Mouse (Mus musculus) liver, embryonic 12.5 days (tissue): ENCODE measurements around the gene Gm12248. TPM values are rescaled to one million over a fixed set of nuclear protein-coding genes. Genes with fewer than 3 reads are reported as not detected.

Experiments
- polyA plus RNA-seq: library from polyadenylated mRNA; unstranded; fragments of >200 nt; fragmentation: Nextera tagmentation; extraction: Ambion mirVana; gene quantifications from 2 replicates; pipeline ENCODE4 v1.2.1, GENCODE M21; 2016

The Gm12248 gene
- polyA plus RNA-seq, 1 experiment from 2014 or later = not detected

Other genes starting within 250 kb of the Gm12248 start
- 41.6 and 42.4 TPM in 2 replicates for gene Larp1, start 84.1 kb downstream of the Gm12248 start, polyA plus RNA-seq
- 50.5 and 51.8 TPM in 2 replicates for gene Cnot8, start 11.0 kb upstream of the Gm12248 start, polyA plus RNA-seq
- 25.4 and 26.0 TPM in 2 replicates for gene Gemin5, start 75.4 kb upstream of the Gm12248 start, polyA plus RNA-seq
- 129 and 137 TPM in 2 replicates for gene Mrpl22, start 78.5 kb upstream of the Gm12248 start, polyA plus RNA-seq
- 6.3 and 6.4 TPM in 2 replicates for gene Igtp, start 106.4 kb upstream of the Gm12248 start, polyA plus RNA-seq
- 2.9 and 3.0 TPM in 2 replicates for gene Irgm2, start 106.5 kb upstream of the Gm12248 start, polyA plus RNA-seq
- 0.14 and 0.43 TPM in 2 replicates for gene 4930438A08Rik, start 181.7 kb upstream of the Gm12248 start, polyA plus RNA-seq
- gene Zfp692, start 213.9 kb upstream of the Gm12248 start, polyA plus RNA-seq = 18.2 and 18.5 TPM in 2 replicates
- 50.1 and 50.4 TPM in 2 replicates for gene Zfp672, start 237.2 kb upstream of the Gm12248 start, polyA plus RNA-seq
- 19.8 and 19.9 TPM in 2 replicates for gene Sh3bp5l, start 237.6 kb upstream of the Gm12248 start, polyA plus RNA-seq